Mouse (Mus musculus) midbrain, embryonic 10.5 days (tissue): ENCODE measurements at regions not wholly inside any gene's neighbourhood (a gene's known extent, or its start where the extent isn't known, plus 50 kb on each side); places are given as distances from the start of the nearest gene placed in this dataset.

Source experiments
- DNase-seq: peaks from one replicate; pipeline ENCODE4 v3.0.0-alpha.2; 2017; ENCODE audit warnings: low spot score
- H3K27ac ChIP-seq: fragments of 300-500 bp; sonication (generic); replicated peaks from 2 replicates; pipeline ENCODE4 v1.5.1; 2016; ENCODE audit warnings: mild to moderate bottlenecking
- H3K27me3 ChIP-seq: fragments of 300-500 bp; sonication (generic); 2 replicates; pipeline ENCODE4 v1.6.1; 2016; ENCODE audit warnings: low read depth, mild to moderate bottlenecking; ENCODE audit not compliant: poor library complexity, severe bottlenecking
- H3K36me3 ChIP-seq: fragments of 300-500 bp; sonication (generic); 2 replicates; pipeline ENCODE4 v1.6.1; 2016; ENCODE audit warnings: mild to moderate bottlenecking, moderate library complexity
- H3K4me1 ChIP-seq: fragments of 300-500 bp; sonication (generic); 2 replicates; pipeline ENCODE4 v1.6.1; 2016
- H3K4me3 ChIP-seq: fragments of 300-500 bp; sonication (generic); 2 replicates; pipeline ENCODE4 v1.5.1; 2016; ENCODE audit warnings: mild to moderate bottlenecking, moderate library complexity
- H3K9me3 ChIP-seq: fragments of 300-500 bp; sonication (generic); replicated peaks from 2 replicates; pipeline ENCODE4 v1.6.1; 2016; ENCODE audit warnings: mild to moderate bottlenecking
- WGBS: fragments of 180-500 bp; shearing (Covaris S2); methylation state at CpG from one replicate; pipeline ENCODE4 v1.1.7; 2016; 5-methylcytosine and 5-hydroxymethylcytosine counted together

- Histone ChIP-seq H3K27me3 (no peaks in the 10 kb centered on the region), H3K27ac (no peak overlapping the region), H3K4me1 (no peaks in the 10 kb centered on the region), H3K4me3 (no peak overlapping the region), H3K36me3 (no peaks in the 10 kb centered on the region), H3K9me3 (no peaks in the 10 kb centered on the region)
- WGBS, result 85% methylated on average over 3 of the region's 3 CpGs
- no peak for DNase-seq
Observed at GRCm38 (mm10) chr7:72973771-72974170, 401.5 kb upstream of the Rgma start.

DNA sequence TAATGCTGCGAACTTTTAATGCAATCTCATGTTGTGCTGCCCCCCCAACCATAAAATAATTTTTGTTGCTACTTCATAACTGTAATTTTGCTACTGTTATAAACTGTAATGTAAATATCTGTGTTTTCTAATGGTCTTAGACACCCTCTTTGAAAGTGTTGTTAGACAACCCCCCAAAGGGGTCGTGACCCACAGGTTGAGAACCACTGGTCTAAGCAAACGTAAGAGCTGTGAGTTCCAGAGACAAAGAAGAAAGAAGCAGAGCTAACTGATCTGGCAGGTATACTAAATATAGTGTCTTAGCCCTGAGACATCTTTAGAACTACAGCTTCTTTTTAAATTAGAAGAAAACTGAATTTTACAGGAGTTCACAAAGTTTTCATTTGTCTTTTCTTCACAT lies 400.9 kb upstream of the Rgma start:
- no peak for DNase-seq
- H3K4me3 ChIP-seq, result no peak overlapping the region
- 86% methylated on average over 3 of the region's 3 CpGs for WGBS
- no peaks in the 10 kb centered on the region for H3K4me1 ChIP-seq
- no peaks in the 10 kb centered on the region for H3K9me3 ChIP-seq
- H3K27me3 ChIP-seq, result no peaks in the 10 kb centered on the region
- H3K27ac ChIP-seq, result no peak overlapping the region
- H3K36me3 ChIP-seq, result no peaks in the 10 kb centered on the region

GRCm38 (mm10) chr7:72990559-72991429 lies 384.5 kb upstream of the Rgma start:
- WGBS, result 83% methylated on average over 8 of the region's 8 CpGs
- Histone ChIP-seq H3K4me1 (no peaks in the 10 kb centered on the region), H3K9me3 (peaks cover 7% of the 10 kb centered on the region; the same call in 1 of the 2 replicates), H3K4me3 (no peak overlapping the region), H3K27me3 (no peaks in the 10 kb centered on the region), H3K36me3 (no peaks in the 10 kb centered on the region), H3K27ac (no peak overlapping the region)
- DNase-seq, result no peak

DNA sequence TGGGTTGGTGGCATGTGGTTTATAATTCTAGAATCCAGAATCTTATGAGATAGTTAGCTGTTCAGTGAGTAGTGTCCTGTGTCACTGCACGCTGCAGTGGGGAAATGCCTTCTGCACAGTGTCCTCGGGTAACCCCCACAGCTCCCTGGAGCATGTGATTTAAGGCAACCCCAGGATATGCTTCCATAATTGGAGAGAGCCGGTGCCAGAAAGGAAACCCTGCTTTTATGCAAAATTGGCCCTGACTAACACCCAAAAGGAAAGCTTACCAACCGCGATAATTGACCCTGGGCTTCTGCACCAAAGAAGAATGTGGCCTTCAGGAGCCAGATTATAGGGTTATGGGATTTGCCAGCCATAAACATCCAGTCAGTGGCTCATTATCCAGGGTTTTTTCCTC lies 376.9 kb upstream of the Rgma start:
- Histone ChIP-seq H3K36me3 (no peaks in the 10 kb centered on the region), H3K27me3 (no peaks in the 10 kb centered on the region), H3K27ac (no peak overlapping the region), H3K4me1 (peaks cover 16% of the 10 kb centered on the region), H3K4me3 (no peak overlapping the region), H3K9me3 (no peaks in the 10 kb centered on the region)
- peak; percentile 13 for DNase-seq
- WGBS, result 57% methylated on average over 5 of the region's 5 CpGs

DNA sequence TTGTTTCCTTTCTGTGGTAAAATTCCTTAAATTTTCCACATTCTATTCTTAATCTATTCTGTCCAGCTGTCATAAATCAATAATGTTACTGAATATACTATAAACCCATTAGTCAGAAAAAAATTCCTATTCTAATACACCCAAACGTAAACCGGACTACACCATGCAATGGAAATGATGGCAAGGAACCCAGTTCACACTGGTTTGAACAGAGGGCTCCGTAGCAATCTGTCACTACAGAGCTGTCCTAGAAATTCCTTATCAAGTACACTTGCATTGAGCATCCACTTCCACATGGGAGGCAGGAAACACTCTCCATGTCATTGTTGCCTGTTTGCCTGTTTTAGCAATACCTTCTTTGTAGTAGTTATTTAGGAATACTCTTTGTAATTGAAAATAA lies 356.2 kb upstream of the Rgma start:
- 0 out of 2 replicates have a peak, but pooled peaks cover 5% of the 10 kb centered on the region for H3K4me1 ChIP-seq
- H3K27me3 ChIP-seq, result no peaks in the 10 kb centered on the region
- H3K4me3 ChIP-seq, result no peak overlapping the region
- H3K27ac ChIP-seq, result no peak overlapping the region
- H3K9me3 ChIP-seq, result no peaks in the 10 kb centered on the region
- DNase-seq, result no peak
- no peaks in the 10 kb centered on the region for H3K36me3 ChIP-seq
- 90% methylated on average over 3 of the region's 3 CpGs for WGBS

DNA sequence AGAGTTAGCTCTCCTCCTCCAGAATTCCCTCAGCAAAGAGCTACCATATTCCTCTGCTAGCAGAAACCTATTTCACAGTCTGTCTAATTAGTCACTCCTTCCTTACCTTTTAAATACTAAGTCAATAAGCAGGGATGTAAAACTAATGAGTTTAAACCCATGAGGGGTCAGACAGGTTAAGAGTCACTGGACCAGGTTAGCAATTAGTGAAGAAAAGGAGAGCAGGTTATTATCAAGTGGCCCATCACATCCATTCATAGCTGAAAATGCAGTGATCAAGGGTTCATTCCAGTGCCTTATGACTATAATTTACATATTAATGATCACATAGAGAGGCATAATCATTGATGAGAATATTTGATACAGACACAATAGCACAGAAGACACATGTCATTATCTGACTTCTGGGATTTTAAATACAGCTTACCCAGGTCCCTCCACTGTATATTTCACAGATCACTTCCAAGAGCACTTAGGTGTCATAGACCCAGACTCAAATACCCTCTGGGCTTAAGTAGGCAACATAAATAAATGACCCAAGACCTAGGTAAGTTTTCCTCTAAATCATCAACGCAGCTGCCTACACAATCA lies 355.4 kb upstream of the Rgma start:
- no peak overlapping the region for H3K27ac ChIP-seq
- no peak for DNase-seq

DNA sequence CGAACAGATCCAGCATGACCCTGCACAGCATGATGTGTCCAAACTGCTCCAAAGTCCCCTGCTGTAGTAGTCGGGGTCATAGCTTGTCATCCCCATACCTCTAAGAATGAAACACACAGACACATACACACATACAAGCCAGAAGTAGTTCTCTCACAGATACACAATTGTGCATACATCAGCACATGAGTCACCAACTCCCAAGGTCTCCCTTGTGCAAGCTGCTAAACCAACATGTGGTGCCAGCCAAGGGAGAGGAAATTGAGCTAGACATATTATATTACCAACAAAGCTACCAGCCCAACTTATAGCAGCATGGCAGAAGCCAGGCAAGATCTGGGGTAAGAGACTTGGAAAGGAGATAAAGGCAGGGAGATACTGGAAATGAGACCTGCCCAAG lies 353.5 kb upstream of the Rgma start:
- WGBS, result 73% methylated on average over 2 of the region's 2 CpGs
- Histone ChIP-seq H3K4me3 (no peak overlapping the region), H3K36me3 (no peaks in the 10 kb centered on the region), H3K9me3 (no peaks in the 10 kb centered on the region), H3K4me1 (0 out of 2 replicates have a peak, but pooled peaks cover 5% of the 10 kb centered on the region), H3K27ac (no peak overlapping the region), H3K27me3 (no peaks in the 10 kb centered on the region)
- no peak for DNase-seq

More for the DNA sequence above, 355.4 kb upstream of the Rgma start:
- Histone ChIP-seq H3K36me3 (no peaks in the 10 kb centered on the region), H3K4me3 (no peak overlapping the region), H3K4me1 (0 out of 2 replicates have a peak, but pooled peaks cover 5% of the 10 kb centered on the region), H3K9me3 (no peaks in the 10 kb centered on the region), H3K27me3 (no peaks in the 10 kb centered on the region)
- 65% methylated on average over 1 of the region's 1 CpGs for WGBS

DNA sequence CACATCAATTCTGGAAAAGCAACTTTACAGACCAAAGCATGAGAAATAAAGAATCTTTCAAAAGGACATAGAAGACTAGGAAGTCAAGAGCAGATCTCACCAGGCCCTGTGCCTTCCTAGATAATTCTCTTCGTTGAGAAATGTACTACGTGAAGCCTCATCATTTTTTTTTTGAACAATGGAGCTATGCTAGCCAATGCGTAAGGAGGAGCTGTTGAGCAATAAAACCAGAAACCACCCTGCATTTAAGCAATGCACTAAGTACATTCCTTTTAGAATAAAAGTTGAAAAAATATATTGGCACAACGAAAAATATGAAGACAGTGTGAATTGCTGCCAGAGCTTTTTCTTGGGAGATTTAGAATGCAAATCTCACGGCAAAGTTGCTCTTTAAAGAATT lies 349.7 kb upstream of the Rgma start:
- Histone ChIP-seq H3K9me3 (no peaks in the 10 kb centered on the region), H3K27me3 (no peaks in the 10 kb centered on the region), H3K36me3 (no peaks in the 10 kb centered on the region), H3K27ac (no peak overlapping the region), H3K4me3 (no peak overlapping the region), H3K4me1 (no peaks in the 10 kb centered on the region)
- DNase-seq, result no peak
- 85% methylated on average over 5 of the region's 5 CpGs for WGBS

- peaks cover 8% of the 10 kb centered on the region; the same call in 1 of the 2 replicates for H3K4me1 ChIP-seq
- H3K27ac ChIP-seq, result no peak overlapping the region
- DNase-seq, result no peak
- no peaks in the 10 kb centered on the region for H3K9me3 ChIP-seq
- H3K36me3 ChIP-seq, result no peaks in the 10 kb centered on the region
- H3K27me3 ChIP-seq, result no peaks in the 10 kb centered on the region
- H3K4me3 ChIP-seq, result no peak overlapping the region
- WGBS, result 91% methylated on average over 6 of the region's 6 CpGs
Observed at GRCm38 (mm10) chr7:73028952-73029351, 346.4 kb upstream of the Rgma start.

- Histone ChIP-seq H3K36me3 (no peaks in the 10 kb centered on the region), H3K27ac (no peak overlapping the region), H3K4me1 (peaks cover 8% of the 10 kb centered on the region; the same call in 1 of the 2 replicates), H3K9me3 (no peaks in the 10 kb centered on the region), H3K4me3 (no peak overlapping the region), H3K27me3 (no peaks in the 10 kb centered on the region)
- DNase-seq, result no peak
- WGBS, result 88% methylated on average over 5 of the region's 5 CpGs
Observed at GRCm38 (mm10) chr7:73031407-73031806, 343.9 kb upstream of the Rgma start.

DNA sequence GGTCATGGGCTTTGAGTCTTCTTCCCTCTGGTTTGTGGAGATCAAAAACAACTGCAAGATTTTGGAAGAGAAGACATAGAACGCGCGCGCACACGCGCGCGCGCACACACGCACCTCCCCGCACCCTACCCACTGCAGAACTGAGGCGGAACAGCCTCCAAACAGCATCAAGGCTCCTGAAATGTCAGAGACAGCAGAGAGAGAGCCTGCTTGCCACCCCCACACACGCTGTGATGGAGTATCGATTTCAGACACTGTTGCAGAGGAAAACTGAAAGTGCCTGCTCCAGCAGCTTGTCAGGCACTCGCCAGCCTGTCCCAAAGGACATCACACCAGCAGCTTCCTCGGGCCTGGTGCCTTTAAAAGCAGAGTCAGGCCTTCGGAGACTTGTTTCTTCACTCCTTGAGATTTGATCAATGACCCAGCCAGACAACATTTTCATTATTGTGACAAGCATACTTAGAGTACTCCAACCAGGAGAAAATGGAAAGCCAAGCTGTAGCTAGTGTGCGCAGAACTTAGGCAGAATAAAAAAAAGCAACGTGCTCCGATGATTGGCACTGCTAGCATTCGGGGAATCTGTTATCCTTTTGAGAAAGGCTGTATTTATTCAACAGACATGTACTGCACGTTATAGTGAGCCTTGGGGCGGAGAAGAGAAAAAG lies 342.9 kb upstream of the Rgma start:
- 86% methylated on average over 23 of the region's 23 CpGs for WGBS
- Histone ChIP-seq H3K36me3 (no peaks in the 10 kb centered on the region), H3K27me3 (no peaks in the 10 kb centered on the region), H3K4me1 (peaks cover 8% of the 10 kb centered on the region; the same call in 1 of the 2 replicates), H3K4me3 (no peak overlapping the region), H3K9me3 (no peaks in the 10 kb centered on the region), H3K27ac (peak overlapping the region; percentile 57)
- no peak for DNase-seq

GRCm38 (mm10) chr7:73036801-73037555 lies 338.3 kb upstream of the Rgma start:
- WGBS, result 81% methylated on average over 20 of the region's 20 CpGs
- DNase-seq, result no peak
- Histone ChIP-seq H3K27me3 (no peaks in the 10 kb centered on the region), H3K9me3 (no peaks in the 10 kb centered on the region), H3K4me3 (no peak overlapping the region), H3K4me1 (peaks cover 7% of the 10 kb centered on the region; the same call in 1 of the 2 replicates), H3K36me3 (no peaks in the 10 kb centered on the region), H3K27ac (0 out of 2 replicates have a peak overlapping the region, but pooled peaks have one; percentile 7)
